Mouse (Mus musculus) frontal cortex, adult 2 months (tissue): ENCODE measurements around the gene Ralgps1. TPM values are rescaled to one million over a fixed set of nuclear protein-coding genes. Genes with fewer than 3 reads are reported as not detected.

Experiments
- DNase-seq, 2 experiments: peaks; one replicate each; pipeline ENCODE4 v3.0.0; 2022; ENCODE audit warnings: low spot score in 1 of 2; ENCODE audit errors: extremely low spot score in 1 of 2
- polyA plus RNA-seq: library from polyadenylated mRNA; depleted of rRNA; stranded (reverse); fragments of >200 nt; gene quantifications from 2 replicates; pipeline ENCODE4 v1.2.3, GENCODE M21; 2012

The Ralgps1 gene
- polyA plus RNA-seq, 1 experiment: 63.9 TPM

DNA sequence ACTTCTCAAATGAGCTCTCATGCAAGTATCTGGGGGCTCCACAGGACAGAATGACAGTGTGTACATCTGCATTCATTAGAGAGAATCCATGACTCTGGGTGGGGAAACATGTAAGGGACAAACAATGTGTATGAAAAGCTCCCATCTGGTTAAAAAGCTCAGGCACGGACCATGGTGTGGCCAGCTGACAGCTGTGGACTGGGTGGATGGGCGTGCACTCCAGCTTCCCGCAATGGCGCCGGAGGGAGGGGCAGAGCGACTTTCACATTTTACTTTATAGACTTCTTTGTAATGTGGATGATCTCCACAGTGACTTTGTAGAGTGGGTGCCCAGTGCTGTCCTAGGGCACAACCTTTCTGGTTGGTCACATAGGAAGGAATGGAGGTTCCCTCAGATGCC is 118.5 kb downstream of the Ralgps1 start:
- DNase-seq: no peak

GRCm38 (mm10) chr2:33249922-33250633 is 121.2 kb downstream of the Ralgps1 start:
- no peak for DNase-seq

DNA sequence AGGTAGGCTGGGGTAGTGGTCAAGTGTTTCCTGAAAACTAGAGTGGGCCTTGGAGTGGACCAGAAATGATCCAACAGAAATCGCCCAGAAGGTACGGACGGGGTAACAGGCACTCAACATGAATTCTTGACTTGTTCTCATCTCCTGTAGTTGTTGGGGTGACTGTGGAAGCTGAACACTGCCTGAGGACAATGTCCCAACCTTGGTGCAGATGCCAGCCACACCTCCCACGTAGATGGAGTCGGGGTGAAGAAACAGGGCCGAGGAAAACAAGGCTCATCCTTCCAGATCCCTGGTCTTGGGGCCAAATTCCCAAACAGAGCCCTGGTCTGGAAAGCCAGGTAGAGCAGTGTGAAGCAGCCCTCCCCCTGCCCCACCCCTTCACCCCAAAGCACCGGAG is 122.7 kb downstream of the Ralgps1 start:
- DNase-seq: no peak

DNA sequence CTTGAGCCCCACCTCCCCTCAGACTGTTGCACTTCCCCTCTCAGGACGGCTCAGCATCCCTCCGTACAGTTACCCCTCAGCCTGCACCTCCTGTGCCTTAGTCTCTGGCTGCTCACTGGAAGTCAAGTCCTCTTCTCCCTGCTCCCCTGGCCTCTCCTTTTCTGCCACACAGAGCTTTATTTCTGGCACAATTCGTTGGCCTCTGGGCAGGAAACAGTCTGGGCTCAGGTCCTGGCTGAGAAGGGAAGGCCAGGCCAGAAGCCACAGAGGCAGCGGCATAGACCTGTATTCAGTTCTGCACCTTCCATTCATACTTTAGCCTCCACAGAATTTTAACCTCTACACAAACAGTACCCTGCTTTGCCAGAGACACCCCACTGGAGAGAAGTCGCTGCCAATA is 124.4 kb downstream of the Ralgps1 start:
- DNase-seq: no peak

DNA sequence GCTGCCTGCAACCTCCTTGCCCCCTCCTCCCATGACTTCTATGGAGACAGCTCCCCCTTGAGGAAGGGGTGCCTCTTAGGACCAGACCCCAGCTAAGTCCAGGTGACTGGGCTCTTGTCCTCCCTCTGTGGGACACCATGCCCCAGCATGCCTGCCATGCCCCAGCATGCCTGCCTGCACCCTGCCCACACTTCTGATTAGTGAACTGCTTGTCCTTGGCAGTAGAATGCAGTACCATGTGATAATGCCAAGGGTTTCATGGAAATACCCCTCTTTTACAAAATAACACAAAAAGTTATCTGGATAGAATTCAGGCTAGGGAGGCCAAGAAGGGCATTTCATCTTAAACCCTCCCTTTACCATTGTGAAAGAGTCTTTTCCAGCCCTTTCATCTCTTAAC is 125.9 kb downstream of the Ralgps1 start:
- DNase-seq: no peak

DNA sequence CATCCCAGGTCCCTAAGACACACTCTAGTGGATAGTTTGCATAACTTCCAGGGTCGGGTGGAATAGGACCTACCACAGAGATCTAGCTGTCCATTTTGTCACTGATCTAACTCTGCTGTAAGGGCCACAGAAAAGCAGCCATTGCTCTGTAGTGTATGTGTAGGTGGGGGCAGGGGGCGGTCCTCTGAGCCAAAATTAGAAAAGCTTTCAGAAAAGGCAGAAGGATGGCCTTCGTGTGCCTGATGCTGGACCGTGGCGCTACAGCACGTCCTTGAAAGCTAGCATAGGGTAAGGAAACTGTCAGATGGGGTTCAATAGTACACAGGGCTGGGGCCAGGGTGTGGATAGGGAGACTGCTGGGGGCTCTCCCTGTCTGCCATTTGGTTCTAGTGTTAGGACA is 126.4 kb downstream of the Ralgps1 start:
- DNase-seq: no peak

GRCm38 (mm10) chr2:33237581-33237980 is 133.7 kb downstream of the Ralgps1 start:
- no peak for DNase-seq

DNA sequence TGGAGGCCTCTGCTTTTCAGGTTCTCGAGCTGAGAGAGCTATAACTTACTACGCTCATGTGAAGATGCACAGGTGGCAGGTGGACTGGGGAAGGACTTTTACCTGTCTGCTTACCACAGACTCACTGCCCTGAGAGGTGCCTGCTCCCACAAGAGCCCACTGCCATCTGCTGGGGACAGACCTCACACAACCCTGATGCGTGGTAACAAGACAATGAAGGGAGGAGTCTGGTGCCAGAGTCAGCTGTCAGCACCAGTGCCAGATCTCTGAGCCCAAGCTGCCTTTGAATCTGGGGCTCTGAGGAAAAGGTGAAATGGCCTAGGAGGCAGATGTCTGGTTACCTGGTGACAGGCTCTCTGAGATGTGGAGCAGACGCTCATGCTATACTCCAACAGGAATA is 136.4 kb downstream of the Ralgps1 start:
- no peak for DNase-seq

DNA sequence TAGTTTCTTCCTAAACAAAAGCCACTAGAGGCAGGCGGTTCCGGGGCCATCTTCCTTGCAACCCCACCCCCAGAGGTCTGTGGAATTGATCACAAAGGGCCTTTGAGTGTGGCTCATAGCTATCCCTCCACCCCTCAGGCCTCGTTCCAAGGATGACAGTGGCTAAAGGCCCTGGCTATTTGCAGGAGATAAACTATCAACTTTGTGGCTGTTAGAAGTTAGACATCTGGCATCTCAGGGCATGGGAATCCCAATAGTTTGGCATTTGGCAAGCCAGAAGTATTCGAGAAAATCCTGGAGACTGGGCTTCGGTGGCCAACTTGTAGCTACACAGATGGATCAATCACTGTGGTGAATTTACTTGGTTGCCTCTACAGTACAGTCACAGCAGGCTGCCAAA is 137.4 kb downstream of the Ralgps1 start:
- no peak for DNase-seq

DNA sequence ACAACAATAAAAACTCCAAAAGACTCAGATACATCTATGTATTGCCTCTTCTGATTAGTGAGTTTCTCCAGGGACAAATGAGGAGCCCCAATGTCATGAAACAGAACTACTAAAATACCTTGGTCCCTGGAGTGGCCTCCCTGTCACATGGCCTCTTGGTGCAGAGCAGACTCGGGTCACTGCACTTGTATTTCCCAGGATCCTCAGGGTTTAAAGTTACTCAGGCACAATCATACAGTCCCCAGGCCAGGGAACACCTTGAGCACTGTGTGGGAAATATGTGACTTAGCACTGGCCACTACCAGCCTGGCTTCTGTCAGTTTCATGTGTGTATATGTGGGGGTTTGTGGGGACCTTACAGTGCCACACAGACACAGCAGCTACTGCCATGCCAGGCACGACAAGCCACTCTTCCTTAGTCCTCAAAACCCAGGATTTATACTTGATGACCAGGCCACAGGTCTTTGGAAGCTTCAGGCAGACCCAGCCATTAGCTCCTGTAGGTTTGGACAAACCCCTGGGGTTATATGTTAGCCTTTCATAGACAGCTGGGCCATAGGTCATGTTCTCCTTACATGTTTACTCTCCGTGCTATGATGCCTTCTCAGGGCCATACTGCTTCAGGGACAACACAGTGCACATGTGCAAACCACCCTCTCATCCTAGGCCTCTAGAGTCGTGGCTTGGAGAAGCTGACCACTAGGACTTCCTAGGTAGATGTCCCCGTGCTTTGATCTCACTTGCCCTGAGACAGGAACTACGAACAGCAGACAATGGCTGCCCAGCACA is 138.3 kb downstream of the Ralgps1 start:
- no peak for DNase-seq

- DNase-seq: no peak
Observed at GRCm38 (mm10) chr2:33231788-33232187, 139.5 kb downstream of the Ralgps1 start.

GRCm38 (mm10) chr2:33230701-33231100 is 140.6 kb downstream of the Ralgps1 start:
- no peak for DNase-seq

- no peak for DNase-seq
Observed at GRCm38 (mm10) chr2:33228551-33228950, 142.7 kb downstream of the Ralgps1 start.

- no peak for DNase-seq
Observed at GRCm38 (mm10) chr2:33228077-33228476, 143.2 kb downstream of the Ralgps1 start.

GRCm38 (mm10) chr2:33225921-33226320 is 145.4 kb downstream of the Ralgps1 start:
- DNase-seq: no peak

- no peak for DNase-seq
Observed at GRCm38 (mm10) chr2:33223656-33224358, 147.5 kb downstream of the Ralgps1 start.

GRCm38 (mm10) chr2:33222480-33222879 is 148.8 kb downstream of the Ralgps1 start:
- no peak for DNase-seq

- DNase-seq: peak in 1 of 2 experiments; percentile 62
Observed at GRCm38 (mm10) chr2:33221339-33221900, 149.9 kb downstream of the Ralgps1 start.

GRCm38 (mm10) chr2:33220674-33221338 is 150.5 kb downstream of the Ralgps1 start:
- DNase-seq: no peak

GRCm38 (mm10) chr2:33220246-33220645 is 151.0 kb downstream of the Ralgps1 start:
- no peak for DNase-seq

DNA sequence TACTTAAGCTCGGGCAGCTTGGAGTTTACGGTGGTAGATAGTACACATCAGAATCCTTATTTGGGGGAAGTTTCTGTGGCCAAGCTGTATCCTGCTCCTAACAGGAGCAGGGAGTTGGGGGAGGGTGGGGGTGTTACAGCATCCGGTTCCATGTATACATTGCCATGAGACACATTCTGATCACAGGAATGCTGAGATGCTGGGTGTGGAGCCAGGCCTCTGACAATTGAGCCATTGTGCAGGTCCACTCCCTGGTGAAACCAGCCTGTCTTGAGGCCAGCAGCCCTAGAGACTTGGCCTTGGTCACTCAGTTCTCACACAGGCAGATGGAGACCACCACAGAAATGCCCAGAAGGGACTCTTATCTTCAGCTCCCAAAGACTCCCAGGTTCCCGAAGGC is 151.6 kb downstream of the Ralgps1 start:
- DNase-seq: no peak
